Mouse (Mus musculus): ENCODE measurements at regions not wholly inside any gene's neighbourhood (a gene's known extent, or its start where the extent isn't known, plus 50 kb on each side); places are given as distances from the start of the nearest gene placed in this dataset.
A peak's percentile ranks its signal among the peaks of the same experiment; 100 is the strongest.

GRCm38 (mm10) chr16:66487194-66487944 lies 672.3 kb downstream of the Vgll3 start:
- H3K9me3 ChIP-seq (ENCODE audit: low read length) = 0 out of 2 replicates have a peak, but pooled peaks cover 3% of the 10 kb centered on the region
- H3K36me3 ChIP-seq (ENCODE audit: insufficient read depth, low read length) = no peaks in the 10 kb centered on the region
- no peaks in the 10 kb centered on the region for H3K4me1 ChIP-seq (ENCODE audit: insufficient read depth, low read length)
- TF ChIP-seq CTCF (IDR thresholded peaks at IDR 0.05) = no peak
- DNase-seq (ENCODE audit: low spot score) (no peak), ATAC-seq (ENCODE audit: low FRiP score) (no peak)
- H3K27me3 ChIP-seq (ENCODE audit: insufficient read depth, low read length) = no peaks in the 10 kb centered on the region
- H3K9ac ChIP-seq (replicated peaks; ENCODE audit: low read length, poor library complexity, severe bottlenecking) = no peak overlapping the region
- no peak overlapping the region for H3K27ac ChIP-seq (ENCODE audit: low read depth, low read length)
- H3K4me3 ChIP-seq (ENCODE audit: low read depth, low read length) = no peak overlapping the region
- no peak overlapping the region for H3K4me2 ChIP-seq (ENCODE audit: low read depth, low read length, poor library complexity, severe bottlenecking)
- 38% methylated on average over 10 of the region's 10 CpGs for WGBS

- WGBS = 72% methylated on average over 3 of the region's 3 CpGs
- TF ChIP-seq CTCF (IDR thresholded peaks at IDR 0.05) = peak; percentile 80
Observed at GRCm38 (mm10) chr16:66495532-66495931, 680.5 kb downstream of the Vgll3 start.

More at GRCm38 (mm10) chr16:66495532-66495931, 680.5 kb downstream of the Vgll3 start:
- Histone ChIP-seq H3K9me3 (ENCODE audit: low read length) (0 out of 2 replicates have a peak, but pooled peaks cover 3% of the 10 kb centered on the region), H3K9ac (replicated peaks; ENCODE audit: low read length, poor library complexity, severe bottlenecking) (no peak overlapping the region), H3K36me3 (ENCODE audit: insufficient read depth, low read length) (no peaks in the 10 kb centered on the region), H3K27ac (ENCODE audit: low read depth, low read length) (no peak overlapping the region), H3K4me3 (ENCODE audit: low read depth, low read length) (no peak overlapping the region), H3K4me2 (ENCODE audit: low read depth, low read length, poor library complexity, severe bottlenecking) (no peak overlapping the region), H3K27me3 (ENCODE audit: insufficient read depth, low read length) (no peaks in the 10 kb centered on the region), H3K4me1 (ENCODE audit: insufficient read depth, low read length) (no peaks in the 10 kb centered on the region)
- no peak for ATAC-seq (ENCODE audit: low FRiP score)
- DNase-seq (ENCODE audit: low spot score) = peak; percentile 53

Data from midbrain, postnatal 0 days (tissue).